Mouse (Mus musculus): ENCODE measurements at regions not wholly inside any gene's neighbourhood (a gene's known extent, or its start where the extent isn't known, plus 50 kb on each side); places are given as distances from the start of the nearest gene placed in this dataset.

- TF ChIP-seq CTCF (IDR thresholded peaks at IDR 0.05; ENCODE audit: borderline replicate concordance, insufficient read depth, low read depth, low read length) (no peak), POLR2A (IDR thresholded peaks at IDR 0.05; ENCODE audit: borderline replicate concordance, insufficient read depth, low read length) (no peak)
Observed at GRCm38 (mm10) chr2:115141416-115141815, 440.1 kb upstream of the BC052040 start.
